Mouse (Mus musculus) CH12.LX (cell line): ENCODE results near the gene Meaf6.

Experiments used
- BHLHE40 ChIP-seq: IDR thresholded peaks from 2 replicates; pipeline ENCODE4 v1.6.1; 2011; ENCODE audit warnings: mild to moderate bottlenecking, low read depth, low read length, improper control_type of control experiment
- CTCF ChIP-seq, 2 experiments: IDR thresholded peaks in 1 of 2; conservative IDR thresholded peaks in 1 of 2; 2 replicates each; pipeline ENCODE4 v1.5.1; 2011 to 2012; ENCODE audit warnings: low read depth in 2 of 2, low read length in 2 of 2, improper control_type of control experiment in 1 of 2, inconsistent platforms in 1 of 2, mild to moderate bottlenecking in 1 of 2, moderate library complexity in 1 of 2
- MAX ChIP-seq: IDR thresholded peaks from 2 replicates; pipeline ENCODE4 v1.6.1; 2011; ENCODE audit warnings: low read length, improper control_type of control experiment
- NELFE ChIP-seq: IDR thresholded peaks from 2 replicates; pipeline ENCODE4 v1.6.1; 2011; ENCODE audit warnings: low read depth, low read length, improper control_type of control experiment
- NRF1 ChIP-seq: IDR thresholded peaks from 2 replicates; pipeline ENCODE4 v1.6.1; 2014; ENCODE audit warnings: low read depth, mild to moderate bottlenecking, inconsistent platforms, low read length, improper control_type of control experiment, moderate library complexity
- POLR2A ChIP-seq: IDR thresholded peaks from 2 replicates; pipeline ENCODE4 v1.6.1; 2011; ENCODE audit warnings: low read depth, mild to moderate bottlenecking, improper control_type of control experiment, low read length
- RAD21 ChIP-seq: IDR thresholded peaks from 2 replicates; pipeline ENCODE4 v1.6.1; 2011; ENCODE audit warnings: low read depth, mild to moderate bottlenecking, low read length, improper control_type of control experiment, moderate library complexity
- SIN3A ChIP-seq: IDR thresholded peaks from 2 replicates; pipeline ENCODE4 v1.6.1; 2012; ENCODE audit warnings: low read length, improper control_type of control experiment, inconsistent platforms
- TBP ChIP-seq: conservative IDR thresholded peaks from 2 replicates; pipeline ENCODE4 v1.6.1; 2011; ENCODE audit warnings: low read depth, low read length, improper control_type of control experiment
- USF1 ChIP-seq: IDR thresholded peaks from 2 replicates; pipeline ENCODE4 v1.6.1; 2014; ENCODE audit warnings: low read depth, mild to moderate bottlenecking, inconsistent platforms, low read length, improper control_type of control experiment

- TF ChIP-seq CTCF (conservative IDR thresholded peaks at IDR 0.05 in 1 of 2, IDR thresholded peaks at IDR 0.05 in 1 of 2; ENCODE audit: low read depth in 2 of 2, low read length in 2 of 2), result no peak
- no peak for TF ChIP-seq SIN3A
- TF ChIP-seq BHLHE40, result no peak
- no peak for TF ChIP-seq USF1
- no peak for TF ChIP-seq MAX
- no peak for TF ChIP-seq POLR2A
- no peak for TF ChIP-seq NELFE
- TF ChIP-seq TBP, result no peak
- TF ChIP-seq NRF1, result no peak
- no peak for TF ChIP-seq RAD21
Measured at GRCm38 (mm10) chr4:125162701-125163100, 77.8 kb downstream of the Meaf6 start.
